Mouse (Mus musculus): ENCODE data around the gene Fopnl.

DNA sequence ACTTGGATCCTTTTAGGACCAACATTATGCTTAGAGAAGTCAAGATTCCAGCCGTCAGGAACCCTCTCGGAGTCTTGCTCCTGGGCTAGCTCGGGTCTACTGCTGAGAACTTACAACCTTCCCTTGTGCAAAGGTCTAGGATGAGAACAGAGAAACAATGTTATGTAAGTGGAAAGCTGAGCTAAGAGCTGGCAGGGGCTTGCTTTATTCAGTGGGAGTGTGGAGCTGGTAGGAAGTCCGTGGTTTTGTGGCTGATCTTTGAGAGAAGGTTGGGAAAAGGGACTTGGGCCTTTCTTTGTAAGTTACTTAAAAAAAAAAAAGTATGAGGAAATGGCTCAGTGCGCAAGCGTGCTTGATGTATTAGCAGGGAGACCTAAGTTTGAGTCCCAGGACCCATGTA is 46.9 kb upstream of the Fopnl start:
- no peak for TF ChIP-seq CTCF (conservative IDR thresholded peaks at IDR 0.05; ENCODE audit: low read length)
- TF ChIP-seq POU5F1 (IDR thresholded peaks at IDR 0.05; ENCODE audit: borderline replicate concordance, low read length) = no peak
